Mouse (Mus musculus) cerebellum, adult 11 months (tissue): ENCODE measurements around the gene Gm11009.
"Not testable (repeated sequence)": the region's sequence is repeated elsewhere in the genome, so short reads cannot be mapped to it uniquely, and the experiment has no call there.

ENCODE experiments used
- DNase-seq: peaks from one replicate; pipeline ENCODE4 v3.0.0; 2022

Gm11009 gene

DNA sequence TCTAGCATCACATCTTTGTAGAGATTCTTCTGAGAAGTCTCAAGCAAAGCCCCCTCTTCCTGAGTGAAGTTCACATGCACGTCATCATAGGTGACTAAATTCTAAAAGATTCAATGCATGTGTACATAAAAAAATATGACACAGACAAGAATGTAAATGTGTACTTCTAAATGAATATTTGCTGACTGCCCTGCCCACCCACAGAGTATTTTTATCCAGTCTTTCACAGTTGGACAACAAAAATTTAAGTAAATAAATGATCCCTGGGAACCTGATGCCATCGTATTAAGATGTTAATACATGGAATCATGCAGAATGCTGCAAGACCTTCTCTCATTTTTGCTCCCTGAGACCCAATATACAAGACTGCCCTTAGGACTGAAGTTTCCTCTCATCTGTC lies at the start of gene Gm11009:
TSS of gene Gm11009 (minus strand) at position 101 of the 400 bp plus-strand sequence.
- DNase-seq = not testable (repeated sequence)
